Mouse (Mus musculus) liver, embryonic 14.5 days (tissue): ENCODE data around the gene Slc28a3.

Experiments
- CTCF ChIP-seq: IDR thresholded peaks from 2 replicates; pipeline ENCODE4 v1.5.1; 2016; ENCODE audit warnings: antibody characterized with exemption, low read depth, control low read depth
- EP300 ChIP-seq: IDR thresholded peaks from 2 replicates; pipeline ENCODE4 v1.6.1; 2016; ENCODE audit warnings: antibody characterized with exemption, low read depth

DNA sequence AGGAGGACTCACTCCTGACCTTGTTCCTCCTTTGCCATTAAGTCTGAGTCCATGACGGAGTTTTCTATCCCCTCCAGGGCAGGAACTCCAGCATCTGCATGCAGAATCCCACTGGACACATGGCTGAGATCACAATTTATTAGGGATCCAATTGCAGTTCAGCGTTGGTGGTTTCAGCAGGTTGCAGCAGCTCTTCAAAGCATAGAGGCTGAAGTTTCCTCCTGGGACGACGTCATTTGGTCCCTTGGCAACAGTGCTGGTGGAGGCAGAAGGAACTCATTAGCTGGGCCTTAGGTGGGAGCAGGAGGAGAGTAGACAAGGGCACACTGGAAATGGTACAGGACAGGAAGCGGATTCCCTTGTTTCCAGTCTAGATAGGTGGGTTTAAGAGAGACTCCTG lies 55.1 kb downstream of the Slc28a3 start:
- no peak for TF ChIP-seq CTCF
- TF ChIP-seq EP300, result no peak
